Mouse (Mus musculus): ENCODE data around the gene BC035947.
"Not testable (repeated sequence)": the region's sequence is repeated elsewhere in the genome, so short reads cannot be mapped to it uniquely, and the experiment has no call there.

BC035947 gene

DNA sequence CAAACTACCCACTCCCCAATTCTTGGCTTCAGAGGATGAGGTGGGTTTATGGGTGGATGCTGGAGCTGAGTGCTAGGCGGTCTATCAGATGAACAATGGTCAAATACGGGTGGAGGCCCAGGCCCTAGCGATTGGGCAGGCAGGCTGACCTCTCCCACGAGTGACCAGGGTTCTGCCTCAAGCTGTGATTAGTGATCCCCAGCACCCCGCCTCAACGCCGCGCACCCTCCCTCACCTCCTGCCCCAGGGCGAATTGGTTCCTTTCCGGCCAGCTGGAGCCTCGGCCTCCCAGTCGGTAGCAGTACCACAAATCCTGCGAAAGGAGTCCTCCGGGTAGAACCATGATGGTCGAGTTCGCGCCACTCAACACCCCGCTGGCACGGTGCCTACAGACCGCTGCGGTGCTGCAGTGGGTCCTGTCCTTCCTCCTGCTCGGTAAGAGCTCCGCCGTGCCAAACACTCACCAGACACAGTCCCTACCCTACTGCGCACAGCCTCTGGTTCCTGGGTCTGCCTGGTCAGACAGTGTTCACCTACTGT, at the start of gene BC035947:
TSS of gene BC035947 (minus strand) at position 538 of the 540 bp plus-strand sequence.
- Histone ChIP-seq H3K4me3 (replicated peaks; ENCODE audit: low read length) (peak within 1 kb of the TSS; percentile 74), H3K9me3 (ENCODE audit: low read length) (no peaks in the 10 kb centered on the region), H3K4me1 (replicated peaks; ENCODE audit: low read depth, low read length) (peaks cover 18% of the 10 kb centered on the region), H3K36me3 (ENCODE audit: insufficient read depth, low read length) (no peaks in the 10 kb centered on the region), H3K27me3 (ENCODE audit: insufficient read depth, low read length) (peaks cover 30% of the 10 kb centered on the region)
- TF ChIP-seq POU5F1 (IDR thresholded peaks at IDR 0.05; ENCODE audit: borderline replicate concordance, low read length) = no peak
- TF ChIP-seq NANOG (IDR thresholded peaks at IDR 0.05; ENCODE audit: borderline replicate concordance, low read length) = no peak
- no peak for TF ChIP-seq CTCF (conservative IDR thresholded peaks at IDR 0.05; ENCODE audit: low read length)

DNA sequence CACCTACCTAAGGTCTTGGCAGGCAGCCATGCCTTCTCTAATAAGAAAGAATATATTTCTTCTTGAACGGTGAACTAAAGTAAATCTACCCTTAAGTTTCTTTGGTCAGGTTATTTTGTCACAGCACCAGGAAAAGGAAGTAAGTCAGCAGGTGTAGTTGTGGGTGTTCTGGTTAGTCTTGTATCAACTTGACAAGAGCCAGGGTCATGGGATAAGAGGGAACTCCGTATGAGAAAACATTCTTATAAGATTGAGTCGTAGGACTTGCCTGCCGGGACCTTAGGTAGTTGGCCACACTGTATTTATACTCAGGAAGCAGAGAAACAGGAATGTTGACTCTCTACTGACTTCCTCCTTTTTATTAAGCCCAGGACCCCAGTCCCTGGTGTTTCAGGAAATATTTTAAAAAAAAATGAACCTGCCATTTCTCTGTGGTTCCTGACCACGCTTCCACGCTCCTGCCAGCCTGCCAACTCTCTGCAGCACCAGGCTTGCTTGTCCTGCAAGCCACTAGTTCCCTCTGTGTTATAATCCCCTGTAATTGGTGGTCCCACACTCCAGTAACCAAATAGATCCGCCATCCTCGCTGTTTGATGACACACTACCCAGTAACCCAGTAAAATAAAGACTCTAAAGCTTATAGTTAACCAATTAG, 42.2 kb upstream of the BC035947 start:
- no peaks in the 10 kb centered on the region for H3K36me3 ChIP-seq (ENCODE audit: insufficient read depth, low read length)
- no peaks in the 10 kb centered on the region for H3K4me1 ChIP-seq (replicated peaks; ENCODE audit: low read depth, low read length)
- H3K27me3 ChIP-seq (ENCODE audit: insufficient read depth, low read length) = no peaks in the 10 kb centered on the region; the same call in 1 of the 2 replicates
- H3K4me3 ChIP-seq (replicated peaks; ENCODE audit: low read length) = no peak overlapping the region
- no peak for TF ChIP-seq NANOG (IDR thresholded peaks at IDR 0.05; ENCODE audit: borderline replicate concordance, low read length)
- TF ChIP-seq CTCF (conservative IDR thresholded peaks at IDR 0.05; ENCODE audit: low read length) = no peak
- TF ChIP-seq POU5F1 (IDR thresholded peaks at IDR 0.05; ENCODE audit: borderline replicate concordance, low read length) = no peak
- peaks cover 5% of the 10 kb centered on the region for H3K9me3 ChIP-seq (ENCODE audit: low read length)

DNA sequence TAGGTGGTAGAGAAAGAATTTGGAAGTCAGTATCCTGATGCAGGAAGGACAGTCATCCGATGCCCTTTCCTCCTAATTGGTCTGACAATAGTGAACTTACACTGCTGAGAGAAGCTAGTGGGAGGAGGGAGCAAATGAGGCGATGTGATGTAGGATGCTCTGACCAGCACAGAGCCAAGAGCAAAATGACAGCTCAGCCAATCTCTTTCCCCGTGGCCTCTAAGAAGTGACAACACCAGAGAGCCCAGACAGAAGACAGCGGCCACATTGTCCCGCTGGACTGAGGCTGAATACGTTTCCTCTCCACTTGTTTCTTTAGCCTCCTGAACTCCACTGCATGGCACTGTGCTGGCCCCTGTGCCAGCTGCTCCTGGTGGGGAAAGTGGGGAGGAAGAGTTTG, 37.0 kb upstream of the BC035947 start:
- TF ChIP-seq NANOG (IDR thresholded peaks at IDR 0.05; ENCODE audit: borderline replicate concordance, low read length) = no peak
- H3K4me1 ChIP-seq (replicated peaks; ENCODE audit: low read depth, low read length) = no peaks in the 10 kb centered on the region
- peaks cover 5% of the 10 kb centered on the region for H3K9me3 ChIP-seq (ENCODE audit: low read length)
- H3K27me3 ChIP-seq (ENCODE audit: insufficient read depth, low read length) = peaks cover 2% of the 10 kb centered on the region; the same call in 1 of the 2 replicates
- no peaks in the 10 kb centered on the region for H3K36me3 ChIP-seq (ENCODE audit: insufficient read depth, low read length)
- H3K4me3 ChIP-seq (replicated peaks; ENCODE audit: low read length) = no peak overlapping the region

DNA sequence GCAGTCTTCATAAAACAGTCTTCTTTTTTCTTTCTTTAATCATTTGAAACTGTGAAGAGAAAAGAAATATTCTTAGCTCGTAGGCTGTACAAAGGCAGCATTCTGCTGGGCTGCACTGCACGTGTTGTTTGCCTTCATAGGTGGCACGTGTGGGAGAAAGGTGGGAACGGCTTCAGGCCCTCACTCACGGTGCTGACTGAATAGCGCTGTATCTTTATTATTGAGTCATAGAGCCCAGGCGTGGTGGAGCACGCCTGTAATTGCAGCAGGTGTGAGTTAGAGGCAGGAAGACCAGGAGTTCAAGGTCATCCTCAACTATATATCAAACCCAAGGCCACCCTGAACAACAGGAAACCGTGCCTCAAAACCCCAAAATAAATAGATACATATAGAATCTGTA, 34.3 kb upstream of the BC035947 start:
- Histone ChIP-seq H3K36me3 (ENCODE audit: insufficient read depth, low read length) (no peaks in the 10 kb centered on the region), H3K4me1 (replicated peaks; ENCODE audit: low read depth, low read length) (peaks cover 8% of the 10 kb centered on the region), H3K27me3 (ENCODE audit: insufficient read depth, low read length) (peaks cover 2% of the 10 kb centered on the region; the same call in 1 of the 2 replicates), H3K9me3 (ENCODE audit: low read length) (peaks cover 12% of the 10 kb centered on the region), H3K4me3 (replicated peaks; ENCODE audit: low read length) (no peak overlapping the region)
- no peak for TF ChIP-seq CTCF (conservative IDR thresholded peaks at IDR 0.05; ENCODE audit: low read length)
- TF ChIP-seq POU5F1 (IDR thresholded peaks at IDR 0.05; ENCODE audit: borderline replicate concordance, low read length) = no peak
- no peak for TF ChIP-seq NANOG (IDR thresholded peaks at IDR 0.05; ENCODE audit: borderline replicate concordance, low read length)

DNA sequence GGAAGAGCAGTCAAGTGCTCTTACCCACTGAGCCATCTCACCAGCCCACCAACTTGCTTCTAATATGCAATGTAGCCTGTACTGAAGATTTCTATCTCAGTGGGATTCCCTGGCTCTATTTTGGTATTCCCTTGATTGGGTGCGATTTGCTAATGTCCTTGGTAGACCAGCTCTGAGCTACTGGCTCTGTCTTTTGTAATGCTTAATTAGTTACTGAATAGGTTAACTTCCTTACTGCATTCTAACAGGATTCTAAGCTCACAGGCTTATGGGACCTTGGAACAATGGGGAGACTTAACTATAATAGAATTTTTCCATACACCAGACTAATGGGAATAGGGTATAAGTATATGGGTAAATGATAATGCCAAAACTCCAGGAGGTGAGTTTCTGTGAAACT, 31.7 kb upstream of the BC035947 start:
- not testable (repeated sequence) for H3K36me3 ChIP-seq (ENCODE audit: insufficient read depth, low read length); H3K27me3 ChIP-seq (ENCODE audit: insufficient read depth, low read length); H3K4me3 ChIP-seq (replicated peaks; ENCODE audit: low read length)
- peaks cover 11% of the 10 kb centered on the region for H3K4me1 ChIP-seq (replicated peaks; ENCODE audit: low read depth, low read length)
- H3K9me3 ChIP-seq (ENCODE audit: low read length) = peaks cover 12% of the 10 kb centered on the region

DNA sequence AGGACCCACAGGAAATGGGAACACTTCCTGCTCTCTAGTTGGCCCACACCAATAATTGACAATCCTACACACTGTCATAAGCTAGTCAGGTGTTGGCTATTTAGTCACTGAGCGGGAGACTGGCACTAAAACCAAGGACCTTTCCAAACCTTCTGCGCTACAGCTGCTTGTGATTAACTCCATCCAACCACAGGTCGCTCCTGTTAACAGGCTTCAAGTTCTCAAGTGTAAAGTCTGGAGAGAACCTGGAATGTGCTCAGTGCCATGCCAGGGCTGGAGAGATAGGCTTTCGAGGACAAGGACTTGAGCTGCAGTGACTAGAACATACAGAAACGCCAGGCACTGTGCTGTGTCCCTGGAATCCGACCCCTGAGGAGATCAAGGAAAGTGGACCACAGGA, 27.2 kb upstream of the BC035947 start:
- peaks cover 21% of the 10 kb centered on the region for H3K4me1 ChIP-seq (replicated peaks; ENCODE audit: low read depth, low read length)
- no peak for TF ChIP-seq NANOG (IDR thresholded peaks at IDR 0.05; ENCODE audit: borderline replicate concordance, low read length)
- TF ChIP-seq CTCF (conservative IDR thresholded peaks at IDR 0.05; ENCODE audit: low read length) = no peak
- TF ChIP-seq POU5F1 (IDR thresholded peaks at IDR 0.05; ENCODE audit: borderline replicate concordance, low read length) = no peak
- peaks cover 9% of the 10 kb centered on the region; the same call in 1 of the 2 replicates for H3K27me3 ChIP-seq (ENCODE audit: insufficient read depth, low read length)
- H3K9me3 ChIP-seq (ENCODE audit: low read length) = peaks cover 9% of the 10 kb centered on the region
- H3K36me3 ChIP-seq (ENCODE audit: insufficient read depth, low read length) = no peaks in the 10 kb centered on the region
- no peak overlapping the region for H3K4me3 ChIP-seq (replicated peaks; ENCODE audit: low read length)

DNA sequence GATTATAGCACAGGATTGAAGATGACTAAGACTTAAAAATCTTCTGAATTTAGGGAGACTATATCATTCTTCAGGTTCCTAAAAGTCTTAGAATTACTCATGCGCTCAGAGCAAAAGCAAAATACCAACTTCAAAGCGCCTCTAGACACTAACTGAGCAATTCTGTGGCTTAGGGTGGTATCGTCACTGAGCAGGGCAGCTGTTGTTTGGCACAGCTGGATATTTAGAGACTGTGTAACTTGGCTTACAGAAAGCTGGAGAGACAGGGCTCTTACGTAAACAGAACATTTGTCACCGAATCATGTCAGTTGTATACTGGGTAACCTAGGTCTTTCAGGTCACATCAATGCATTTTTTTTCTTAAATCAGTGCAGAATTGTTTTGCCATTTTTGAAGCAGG, 26.4 kb upstream of the BC035947 start:
- no peaks in the 10 kb centered on the region for H3K36me3 ChIP-seq (ENCODE audit: insufficient read depth, low read length)
- no peak for TF ChIP-seq CTCF (conservative IDR thresholded peaks at IDR 0.05; ENCODE audit: low read length)
- no peak for TF ChIP-seq NANOG (IDR thresholded peaks at IDR 0.05; ENCODE audit: borderline replicate concordance, low read length)
- no peak for TF ChIP-seq POU5F1 (IDR thresholded peaks at IDR 0.05; ENCODE audit: borderline replicate concordance, low read length)
- H3K4me3 ChIP-seq (replicated peaks; ENCODE audit: low read length) = no peak overlapping the region
- peaks cover 21% of the 10 kb centered on the region for H3K4me1 ChIP-seq (replicated peaks; ENCODE audit: low read depth, low read length)
- 0 out of 2 replicates have a peak, but pooled peaks cover 6% of the 10 kb centered on the region for H3K9me3 ChIP-seq (ENCODE audit: low read length)
- H3K27me3 ChIP-seq (ENCODE audit: insufficient read depth, low read length) = peaks cover 9% of the 10 kb centered on the region; the same call in 1 of the 2 replicates

DNA sequence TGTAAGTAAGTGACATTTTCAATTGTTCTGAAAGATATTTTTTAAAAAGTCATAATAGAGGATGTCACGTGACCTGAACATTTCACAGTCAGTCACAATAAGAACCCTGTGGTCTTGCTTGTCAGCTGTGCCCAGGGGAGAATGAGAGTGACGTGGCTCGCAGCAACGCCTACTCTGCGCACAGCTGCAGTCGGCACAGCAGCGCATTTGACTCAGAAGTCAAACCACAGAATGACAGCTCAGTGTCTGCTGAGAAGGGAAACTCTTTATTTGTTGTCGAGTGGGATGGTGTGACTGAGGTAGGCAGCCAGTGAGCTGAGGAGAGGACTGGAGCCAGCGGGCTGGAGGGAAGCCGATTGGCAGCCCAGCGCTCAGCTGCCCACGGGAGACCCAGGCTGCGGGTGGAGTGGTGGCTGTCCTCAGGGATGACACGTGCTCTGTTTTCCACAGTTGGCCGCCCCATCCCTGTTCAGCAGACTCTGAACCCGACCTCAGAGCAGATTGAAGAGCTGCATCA, 25.6 kb upstream of the BC035947 start:
- Histone ChIP-seq H3K36me3 (ENCODE audit: insufficient read depth, low read length) (no peaks in the 10 kb centered on the region), H3K4me3 (replicated peaks; ENCODE audit: low read length) (no peak overlapping the region), H3K9me3 (ENCODE audit: low read length) (0 out of 2 replicates have a peak, but pooled peaks cover 6% of the 10 kb centered on the region), H3K27me3 (ENCODE audit: insufficient read depth, low read length) (peaks cover 9% of the 10 kb centered on the region; the same call in 1 of the 2 replicates), H3K4me1 (replicated peaks; ENCODE audit: low read depth, low read length) (peaks cover 18% of the 10 kb centered on the region)
- TF ChIP-seq NANOG (IDR thresholded peaks at IDR 0.05; ENCODE audit: borderline replicate concordance, low read length) (no peak), CTCF (conservative IDR thresholded peaks at IDR 0.05; ENCODE audit: low read length) (no peak), POU5F1 (IDR thresholded peaks at IDR 0.05; ENCODE audit: borderline replicate concordance, low read length) (no peak)

Data from E14TG2a.4 (cell line).